Mouse (Mus musculus) brain, adult 10 weeks (tissue): ENCODE data around the gene Pilrb2. TPM values are rescaled to one million over a fixed set of nuclear protein-coding genes. Genes with fewer than 3 reads are reported as not detected.

Experiments
- polyA plus RNA-seq: library from polyadenylated mRNA; stranded (reverse); fragments of 350-450 nt; fragmentation: Illumina TruSeq; extraction: RNeasy Lipid Tissue Mini Kit (QIAGEN cat#74804); gene quantifications from one replicate; pipeline ENCODE4 v1.2.3, GENCODE M21; 2015; ENCODE audit warnings: low read depth, low replicate concordance

Gene Pilrb2
- polyA plus RNA-seq, result not detected

DNA sequence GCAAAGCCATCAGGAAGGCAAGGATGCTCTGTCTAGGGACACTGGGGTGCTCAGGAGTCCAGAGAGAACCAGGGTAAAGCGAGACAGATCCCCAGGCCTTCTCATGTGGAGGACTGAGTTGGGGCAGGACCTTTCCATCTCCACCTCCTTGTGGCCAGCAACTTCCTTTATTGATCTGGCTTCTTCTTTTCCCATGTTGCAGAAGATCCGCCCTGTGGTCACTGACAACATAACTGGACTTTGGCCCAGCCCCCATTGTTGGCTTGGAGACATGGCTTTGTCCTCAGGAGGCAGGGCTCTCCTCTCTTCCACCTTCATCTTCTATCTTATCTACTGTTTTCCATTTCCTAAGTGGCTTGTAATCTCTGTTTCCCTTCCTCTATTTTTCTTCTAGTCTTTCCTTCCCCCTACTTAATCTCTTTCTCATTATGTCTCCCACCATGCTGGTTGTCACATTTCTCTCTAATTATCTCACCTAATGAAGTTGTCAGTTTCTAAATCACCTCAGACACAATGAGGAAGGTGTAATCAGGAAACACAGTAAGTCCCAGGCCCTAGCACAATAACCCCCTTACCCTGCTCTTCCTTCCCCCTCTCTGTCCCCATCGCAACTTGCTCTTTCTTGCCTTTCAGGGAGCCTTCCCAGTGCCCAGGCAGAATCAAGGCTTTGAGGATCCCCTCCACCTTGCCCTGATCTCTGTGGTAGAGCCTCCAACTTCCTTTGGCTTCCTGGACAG is at the start of gene Pilrb2:
Gene Pilrb2, minus strand, starts transcription at position 172 of the 737 bp plus-strand sequence.

DNA sequence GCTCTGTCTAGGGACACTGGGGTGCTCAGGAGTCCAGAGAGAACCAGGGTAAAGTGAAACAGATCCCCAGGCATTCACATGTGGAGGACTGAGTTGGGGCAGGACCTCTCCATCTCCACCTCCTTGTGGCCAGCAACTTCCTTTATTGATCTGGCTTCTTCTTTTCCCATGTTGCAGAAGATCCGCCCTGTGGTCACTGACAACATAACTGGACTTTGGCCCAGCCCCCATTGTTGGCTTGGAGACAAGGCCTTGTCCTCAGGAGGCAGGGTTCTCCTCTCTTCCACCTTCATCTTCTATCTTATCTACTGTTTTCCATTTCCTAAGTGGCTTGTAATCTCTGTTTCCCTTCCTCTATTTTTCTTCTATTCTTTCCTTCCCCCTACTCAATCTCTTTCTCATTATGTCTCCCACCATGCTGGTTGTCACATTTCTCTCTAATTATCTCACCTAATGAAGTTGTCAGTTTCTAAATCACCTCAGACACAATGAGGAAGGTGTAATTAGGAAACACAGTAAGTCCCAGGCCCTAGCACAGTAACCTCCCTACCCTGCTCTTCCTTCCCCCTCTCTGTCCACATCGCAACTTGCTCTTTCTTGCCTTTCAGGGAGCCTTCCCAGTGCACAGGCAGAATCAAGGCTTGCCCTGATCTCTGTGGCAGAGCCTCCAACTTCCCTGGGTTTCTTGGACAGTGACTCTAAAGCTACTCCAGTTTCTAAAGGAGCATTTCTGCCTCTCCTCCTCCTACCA is 13.5 kb downstream of the Pilrb2 start, which contains the start of gene Pilrb1:
Gene Pilrb1, minus strand, starts transcription at position 147 of the 751 bp plus-strand sequence.

DNA sequence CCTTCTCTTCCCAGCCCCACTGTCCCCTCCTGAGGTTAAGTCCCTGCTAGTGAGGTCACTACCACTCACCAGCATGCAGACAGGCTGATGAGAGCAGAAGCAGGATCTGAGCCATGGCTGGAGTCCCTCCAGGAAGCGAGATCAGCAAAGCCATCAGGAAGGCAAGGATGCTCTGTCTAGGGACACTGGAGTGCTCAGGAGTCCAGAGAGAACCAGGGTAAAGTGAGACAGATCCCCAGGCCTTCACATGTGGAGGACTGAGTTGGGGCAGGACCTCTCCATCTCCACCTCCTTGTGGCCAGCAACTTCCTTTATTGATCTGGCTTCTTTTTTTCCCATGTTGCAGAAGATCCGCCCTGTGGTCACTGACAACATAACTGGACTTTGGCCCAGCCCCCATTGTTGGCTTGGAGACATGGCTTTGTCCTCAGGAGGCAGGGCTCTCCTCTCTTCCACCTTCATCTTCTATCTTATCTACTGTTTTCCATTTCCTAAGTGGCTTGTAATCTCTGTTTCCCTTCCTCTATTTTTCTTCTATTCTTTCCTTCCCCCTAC is 35.6 kb downstream of the Pilrb2 start, which contains the start of gene Pilra:
Gene Pilra, minus strand, starts transcription at position 316 of the 555 bp plus-strand sequence.

Other genes with a start within 250 kb of the Pilrb2 start
- gene Fbxo24, start 242.8 kb downstream of the Pilrb2 start, polyA plus RNA-seq, result not detected
- 10.6 TPM for gene Lrch4, start 242.7 kb downstream of the Pilrb2 start, polyA plus RNA-seq
- gene Gm20605, start 242.6 kb downstream of the Pilrb2 start, polyA plus RNA-seq, result 8.3 TPM
- 4.2 TPM for gene Sap25, start 230.5 kb downstream of the Pilrb2 start, polyA plus RNA-seq
- not detected for gene Irs3, start 226.1 kb downstream of the Pilrb2 start, polyA plus RNA-seq
- 33.0 TPM for gene Agfg2, start 187.1 kb downstream of the Pilrb2 start, polyA plus RNA-seq
- 57.5 TPM for gene Nyap1, start 130.2 kb downstream of the Pilrb2 start, polyA plus RNA-seq
- 226 TPM for gene Tsc22d4, start 126.1 kb downstream of the Pilrb2 start, polyA plus RNA-seq
- gene Ppp1r35, start 93.0 kb downstream of the Pilrb2 start, polyA plus RNA-seq, result 25.6 TPM
- 32.0 TPM for gene Mepce, start 84.2 kb downstream of the Pilrb2 start, polyA plus RNA-seq
- 9.6 TPM for gene Zcwpw1, start 84.0 kb downstream of the Pilrb2 start, polyA plus RNA-seq
- gene Pilra, start 35.5 kb downstream of the Pilrb2 start, polyA plus RNA-seq, result 1.0 TPM
- gene Pilrb1, start 13.7 kb downstream of the Pilrb2 start, polyA plus RNA-seq, result not detected
- gene Cyp3a13, start 49.8 kb upstream of the Pilrb2 start, polyA plus RNA-seq, result 1.1 TPM
- 48.5 TPM for gene Gjc3, start 91.3 kb upstream of the Pilrb2 start, polyA plus RNA-seq
- 0.52 TPM for gene Azgp1, start 109.7 kb upstream of the Pilrb2 start, polyA plus RNA-seq
- gene Smok3a, start 149.4 kb upstream of the Pilrb2 start, polyA plus RNA-seq, result not detected
- gene Smok3b, start 149.6 kb upstream of the Pilrb2 start, polyA plus RNA-seq, result not detected
- gene Smok3c, start 181.4 kb upstream of the Pilrb2 start, polyA plus RNA-seq, result not detected
- 15.8 TPM for gene Zkscan1, start 213.3 kb upstream of the Pilrb2 start, polyA plus RNA-seq
- gene Zscan21, start 245.1 kb upstream of the Pilrb2 start, polyA plus RNA-seq, result 19.4 TPM